Mouse (Mus musculus) stomach, postnatal 0 days (tissue): Measurements from ENCODE around the gene Pold1. TPM values are rescaled to one million over a fixed set of nuclear protein-coding genes. Genes with fewer than 3 reads are reported as not detected.

Experiments used
- ATAC-seq: fragments of 200-750 bp; cut with Nextera tagmentation; 2 replicates; pipeline ENCODE4 v1.8.0; 2017; ENCODE audit not compliant: low FRiP score, low TSS enrichment
- DNase-seq: peaks from one replicate; pipeline ENCODE4 v3.0.0-alpha.2; 2016; ENCODE audit warnings: low spot score
- H3K27ac ChIP-seq: fragments of 300-500 bp; sonication (generic); replicated peaks from 2 replicates; pipeline ENCODE4 v1.5.1; 2014; ENCODE audit warnings: mild to moderate bottlenecking, control low read depth
- H3K27me3 ChIP-seq: fragments of 300-500 bp; sonication (generic); 2 replicates; pipeline ENCODE4 v1.6.1; 2014; ENCODE audit warnings: low read length; ENCODE audit not compliant: control insufficient read depth, insufficient read depth
- H3K36me3 ChIP-seq: fragments of 300-500 bp; sonication (generic); 2 replicates; pipeline ENCODE4 v1.6.1; 2014; ENCODE audit warnings: low read length, mixed read lengths; ENCODE audit not compliant: control insufficient read depth, insufficient read depth
- H3K4me1 ChIP-seq: fragments of 300-500 bp; sonication (generic); replicated peaks from 2 replicates; pipeline ENCODE4 v1.6.1; 2014; ENCODE audit warnings: antibody characterized with exemption; ENCODE audit not compliant: control insufficient read depth, insufficient read depth
- H3K4me2 ChIP-seq: fragments of 300-500 bp; sonication (generic); replicated peaks from 2 replicates; pipeline ENCODE4 v1.6.1; 2014; ENCODE audit warnings: low read depth, mild to moderate bottlenecking, control low read depth, moderate library complexity
- H3K4me3 ChIP-seq: fragments of 300-500 bp; sonication (generic); 2 replicates; pipeline ENCODE4 v1.5.1; 2014; ENCODE audit warnings: low read depth, low read length, control low read depth
- H3K9ac ChIP-seq: fragments of 300-500 bp; sonication (generic); 2 replicates; pipeline ENCODE4 v1.6.1; 2014; ENCODE audit warnings: mild to moderate bottlenecking, low read length, control low read depth, mixed read lengths
- H3K9me3 ChIP-seq: fragments of 300-500 bp; sonication (generic); 2 replicates; pipeline ENCODE4 v1.6.1; 2016; ENCODE audit warnings: low read length; ENCODE audit not compliant: control insufficient read depth
- CTCF ChIP-seq: IDR thresholded peaks from 2 replicates; pipeline ENCODE4 v1.5.1; 2016; ENCODE audit warnings: antibody characterized with exemption, low read depth, mild to moderate bottlenecking, moderate library complexity
- EP300 ChIP-seq: optimal IDR thresholded peaks from 2 replicates; pipeline ENCODE3; 2016; ENCODE audit warnings: antibody characterized with exemption
- WGBS: fragments of 180-500 bp; shearing (Covaris S2); extraction: QIAGEN DNeasy Blood & Tissue Kit; methylation state at CpG from one replicate; pipeline ENCODE4 v1.1.7; 2014; 5-methylcytosine and 5-hydroxymethylcytosine counted together
- polyA plus RNA-seq: library from polyadenylated mRNA; unstranded; fragments of >200 nt; fragmentation: Nextera tagmentation; extraction: Ambion mirVana; gene quantifications from 2 replicates; pipeline ENCODE4 v1.2.1, GENCODE M21; 2015

The Pold1 gene
- polyA plus RNA-seq, 1 experiment from 2014 or later: 18.7 TPM

DNA sequence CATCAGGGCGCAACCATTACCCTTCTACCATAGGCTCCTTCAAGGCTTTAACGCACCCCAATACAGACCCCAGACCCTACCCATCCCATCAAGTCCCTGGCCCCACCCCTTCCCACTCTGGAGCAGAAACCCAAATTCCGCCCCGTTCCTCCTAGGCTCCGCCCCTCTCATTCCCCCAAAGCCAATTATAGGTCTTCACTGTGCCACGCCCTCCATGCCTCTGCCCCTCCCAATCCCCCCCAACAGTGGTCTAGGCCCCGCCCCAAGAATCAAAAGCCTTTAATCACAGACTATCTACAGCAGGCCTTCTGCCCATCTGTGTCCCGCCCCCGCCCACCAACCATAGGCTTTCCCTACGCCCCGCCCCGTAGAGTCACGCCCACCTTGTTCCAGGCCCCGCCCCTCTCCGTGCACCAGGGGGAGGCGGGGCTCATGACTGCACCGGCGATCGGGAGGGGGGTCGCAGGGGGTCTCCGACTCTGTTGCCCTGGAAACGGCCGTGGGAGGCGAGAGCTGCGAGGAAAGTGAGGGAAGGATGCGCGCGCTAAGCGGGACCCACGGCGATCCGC lies 4.6 kb upstream of the Pold1 start:
- WGBS: under 1% methylated on average over 29 of the region's 32 CpGs
- H3K4me3 ChIP-seq: peak overlapping the region; percentile 96
- peak; percentile 90 for DNase-seq
- H3K9ac ChIP-seq: peak overlapping the region; percentile 91
- no peaks in the 10 kb centered on the region for H3K9me3 ChIP-seq
- peak overlapping the region; percentile 100 for H3K27ac ChIP-seq
- no peaks in the 10 kb centered on the region for H3K27me3 ChIP-seq
- peak; percentile 76 for ATAC-seq
- TF ChIP-seq EP300: no peak
- no peak for TF ChIP-seq CTCF
- peak overlapping the region; percentile 78 for H3K4me2 ChIP-seq
- no peaks in the 10 kb centered on the region for H3K4me1 ChIP-seq
- peaks cover 23% of the 10 kb centered on the region for H3K36me3 ChIP-seq

DNA sequence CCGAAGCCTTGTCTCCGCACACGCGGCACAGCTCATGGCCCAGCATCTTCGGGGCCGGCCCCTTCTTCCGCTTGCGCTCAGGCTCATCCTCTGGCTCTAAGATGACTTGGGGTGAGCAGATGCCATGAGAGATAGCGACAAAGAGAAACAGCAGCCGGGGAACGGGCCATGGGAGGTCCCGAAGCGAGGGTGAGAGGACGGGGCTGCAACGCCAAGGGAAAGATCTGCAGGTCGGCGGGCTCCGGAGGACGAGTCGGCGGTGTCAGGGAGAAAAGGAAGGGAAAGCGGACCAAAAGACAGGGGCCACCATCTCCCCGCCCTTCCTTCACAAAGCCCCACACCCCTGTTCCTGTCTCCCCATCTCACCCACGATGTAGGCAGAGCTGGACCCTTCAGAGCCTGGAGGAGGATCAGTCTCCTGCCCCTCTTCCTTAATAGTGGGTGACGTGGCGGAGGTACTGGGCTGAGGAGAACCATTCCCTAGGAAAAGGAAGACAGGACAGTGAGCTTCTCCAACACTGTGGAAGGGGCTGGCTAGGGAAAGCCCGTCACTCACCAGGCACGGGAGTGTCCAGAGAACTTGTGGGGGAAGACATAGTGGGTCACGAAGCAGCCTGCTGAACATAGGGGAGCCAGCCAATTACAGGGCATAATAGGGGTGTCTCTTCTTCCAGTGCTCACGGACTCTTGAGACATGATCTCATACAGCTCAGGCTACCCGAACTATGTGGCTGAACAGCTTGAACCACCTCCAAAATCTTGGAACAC lies 3.7 kb upstream of the Pold1 start:
- ATAC-seq: no peak
- WGBS: 88% methylated on average over 31 of the region's 31 CpGs

DNA sequence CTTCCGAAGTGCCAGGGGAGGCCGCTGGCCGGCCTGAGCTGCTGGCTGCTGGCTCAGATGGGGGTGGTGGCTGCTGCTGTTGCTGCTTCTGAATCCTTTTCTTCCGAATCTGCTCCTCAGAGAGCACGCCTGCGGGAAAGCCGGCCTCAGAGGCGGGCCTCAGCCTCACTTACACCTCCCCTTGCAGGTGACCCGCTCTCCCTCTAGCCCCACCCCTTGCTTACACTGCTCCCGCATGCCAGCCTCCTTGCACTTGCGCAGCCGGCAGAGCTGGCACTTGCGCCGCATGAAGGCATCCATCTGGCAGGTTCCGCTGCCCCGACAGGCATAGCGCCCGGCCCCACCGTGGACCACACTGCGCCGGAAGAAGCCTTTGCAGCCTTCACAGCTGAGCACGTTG lies 3.1 kb upstream of the Pold1 start:
- Histone ChIP-seq H3K4me1 (no peaks in the 10 kb centered on the region; the same call in 1 of the 2 replicates), H3K9me3 (no peaks in the 10 kb centered on the region), H3K27ac (no peak overlapping the region), H3K36me3 (peaks cover 23% of the 10 kb centered on the region), H3K9ac (no peak overlapping the region), H3K27me3 (no peaks in the 10 kb centered on the region), H3K4me3 (no peak overlapping the region), H3K4me2 (no peak overlapping the region)
- ATAC-seq (no peak), DNase-seq (no peak)
- WGBS: 84% methylated on average over 22 of the region's 22 CpGs
- TF ChIP-seq CTCF: no peak
- TF ChIP-seq EP300: no peak

More for the DNA sequence above, 3.7 kb upstream of the Pold1 start:
- Histone ChIP-seq H3K9ac (no peak overlapping the region), H3K4me3 (peak overlapping the region; percentile 96; the same call in 1 of the 2 replicates), H3K9me3 (no peaks in the 10 kb centered on the region), H3K27me3 (no peaks in the 10 kb centered on the region), H3K4me2 (no peak overlapping the region; the same call in 1 of the 2 replicates), H3K4me1 (no peaks in the 10 kb centered on the region; the same call in 1 of the 2 replicates), H3K27ac (peak overlapping the region; percentile 100; the same call in 1 of the 2 replicates), H3K36me3 (peaks cover 23% of the 10 kb centered on the region)
- TF ChIP-seq CTCF (no peak), EP300 (no peak)
- no peak for DNase-seq

DNA sequence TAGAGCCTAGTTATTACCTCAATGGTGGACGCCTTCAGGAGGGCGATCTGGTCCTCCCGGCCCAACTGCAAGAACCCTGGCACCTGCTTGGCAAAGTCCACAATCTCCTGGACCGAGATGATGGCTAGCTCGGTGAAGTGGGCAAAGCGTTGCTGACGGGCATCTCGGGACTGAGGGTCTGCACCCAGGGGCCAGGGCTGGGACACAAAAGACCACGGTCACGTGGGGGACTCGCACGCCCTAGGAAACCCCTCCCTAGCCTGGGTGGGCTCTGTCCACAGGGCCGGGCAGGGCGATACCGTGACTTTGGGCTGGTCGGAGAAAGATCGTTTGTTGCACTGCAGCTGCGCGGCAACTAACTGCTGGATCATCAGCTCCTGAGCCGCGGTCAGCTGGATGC lies 2.7 kb upstream of the Pold1 start:
- H3K27ac ChIP-seq: no peak overlapping the region
- H3K4me1 ChIP-seq: no peaks in the 10 kb centered on the region; the same call in 1 of the 2 replicates
- TF ChIP-seq EP300 (no peak), CTCF (no peak)

DNA sequence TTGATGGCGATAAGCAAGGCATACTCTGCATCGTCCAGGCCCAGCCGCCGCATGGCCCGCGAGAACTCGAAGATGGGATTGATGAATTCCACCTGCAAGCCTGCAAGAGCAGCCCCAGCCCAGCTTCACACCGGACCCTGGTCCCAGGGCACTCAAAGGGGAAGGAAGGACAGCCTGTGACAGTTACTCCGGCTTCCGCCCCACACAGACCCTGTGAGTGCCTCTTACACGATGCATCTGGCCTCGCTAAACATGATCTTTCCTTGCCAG lies 1.7 kb upstream of the Pold1 start:
- ATAC-seq (no peak), DNase-seq (no peak)
- Histone ChIP-seq H3K36me3 (peaks cover 23% of the 10 kb centered on the region), H3K4me3 (no peak overlapping the region), H3K4me1 (no peaks in the 10 kb centered on the region; the same call in 1 of the 2 replicates), H3K4me2 (no peak overlapping the region), H3K9me3 (no peaks in the 10 kb centered on the region), H3K27ac (no peak overlapping the region), H3K27me3 (no peaks in the 10 kb centered on the region), H3K9ac (no peak overlapping the region)
- 92% methylated on average over 12 of the region's 12 CpGs for WGBS
- TF ChIP-seq CTCF (no peak), EP300 (no peak)

More for the DNA sequence above, 2.7 kb upstream of the Pold1 start:
- Histone ChIP-seq H3K9me3 (no peaks in the 10 kb centered on the region), H3K4me2 (no peak overlapping the region), H3K36me3 (peaks cover 23% of the 10 kb centered on the region), H3K4me3 (no peak overlapping the region), H3K27me3 (no peaks in the 10 kb centered on the region), H3K9ac (no peak overlapping the region)
- WGBS: 95% methylated on average over 21 of the region's 21 CpGs
- ATAC-seq (no peak), DNase-seq (no peak)
